Mouse (Mus musculus): Measurements from ENCODE around the gene Unc5c.

GRCm38 (mm10) chr3:141549661-141550060 lies 84.6 kb downstream of the Unc5c start:
- TF ChIP-seq POLR2A (IDR thresholded peaks at IDR 0.05; ENCODE audit: low read depth, low read length) (no peak), CTCF (IDR thresholded peaks at IDR 0.05; ENCODE audit: extremely low read depth, insufficient read length, insufficient replicate concordance, low read depth, low read length) (no peak)

All from small intestine, adult 2 months (tissue).